In genomic region chr19:29563258-29563779, GRCm38 (mm10) we compare ENCODE assay signal across 8 mouse cellular contexts. TPM values are rescaled to one million over a fixed set of nuclear protein-coding genes. Genes with fewer than 3 reads are reported as not detected.
DNase-seq lines count a peak whose midpoint lies in the region; ATAC-seq lines count a peak whose summit lies in the region.

No protein-coding gene starts in this region.

- H3K4me3 ChIP-seq in embryonic facial prominence, embryonic 14.5 days (ENCODE audit: low read depth, low read length) = no peak overlapping the region
- no peak overlapping the region for H3K4me3 ChIP-seq in hindbrain, embryonic 13.5 days

- H3K4me1 ChIP-seq in embryonic facial prominence, embryonic 14.5 days (ENCODE audit: control insufficient read depth, insufficient read depth, low read length) = no peaks in the 10 kb centered on the region
- no peaks in the 10 kb centered on the region for H3K4me1 ChIP-seq in hindbrain, embryonic 13.5 days (replicated peaks)

- no peaks in the 10 kb centered on the region for H3K9me3 ChIP-seq in embryonic facial prominence, embryonic 14.5 days (ENCODE audit: control insufficient read depth, low read length)
- no peaks in the 10 kb centered on the region for H3K9me3 ChIP-seq in hindbrain, embryonic 13.5 days

- H3K4me2 ChIP-seq in embryonic facial prominence, embryonic 14.5 days (ENCODE audit: low read depth, low read length) = no peak overlapping the region
- H3K4me2 ChIP-seq in hindbrain, embryonic 13.5 days = no peak overlapping the region

- H3K27ac ChIP-seq in embryonic facial prominence, embryonic 14.5 days (replicated peaks; ENCODE audit: low read depth, low read length) = peak overlapping the region; percentile 33; the same call in 1 of the 2 replicates
- H3K27ac ChIP-seq in hindbrain, embryonic 13.5 days = no peak overlapping the region

- H3K9ac ChIP-seq in embryonic facial prominence, embryonic 14.5 days (ENCODE audit: low read depth, low read length) = no peak overlapping the region
- H3K9ac ChIP-seq in hindbrain, embryonic 13.5 days = no peak overlapping the region

- 55% methylated on average over 7 of the region's 7 CpGs for whole genome bisulfite sequencing in embryonic facial prominence, embryonic 14.5 days
- WGBS in hindbrain, embryonic 13.5 days = 64% methylated on average over 7 of the region's 7 CpGs

- no peaks in the 10 kb centered on the region for H3K27me3 ChIP-seq in embryonic facial prominence, embryonic 14.5 days (replicated peaks; ENCODE audit: control insufficient read depth, insufficient read depth, low read length)
- H3K27me3 ChIP-seq in hindbrain, embryonic 13.5 days = no peaks in the 10 kb centered on the region

- peak; percentile 57 for DNase-seq in gastrocnemius, adult 18-20 months (ENCODE audit: low spot score)
- DNase-seq in gastrocnemius, postnatal 25 days = no peak
- DNase-seq in adrenal gland, postnatal 4 days (ENCODE audit: low spot score in 2 of 2) = peak; percentile 12 to 13
- peak; percentile 74 for DNase-seq in embryonic facial prominence, embryonic 14.5 days (ENCODE audit: low spot score)
- DNase-seq in left cerebral cortex, adult 11 months (ENCODE audit: low spot score) = peak; percentile 18
- peak; percentile 61 for DNase-seq in mesoderm, embryonic 11.5 days (ENCODE audit: low read depth, low spot score)
- DNase-seq in spleen, adult 12 weeks (ENCODE audit: low spot score) = peak; percentile 8

- peaks cover 32% of the 10 kb centered on the region for H3K36me3 ChIP-seq in embryonic facial prominence, embryonic 14.5 days (ENCODE audit: control insufficient read depth, insufficient read depth, low read length)
- peaks cover 5% of the 10 kb centered on the region for H3K36me3 ChIP-seq in hindbrain, embryonic 13.5 days

- ATAC-seq in embryonic facial prominence, embryonic 14.5 days (ENCODE audit: low read depth) = peak; percentile 63; the same call in 1 of the 2 replicates
- ATAC-seq in hindbrain, embryonic 13.5 days (ENCODE audit: low FRiP score) = peak; percentile 43; the same call in 1 of the 2 replicates

RNA-seq across cellular contexts. Expression of gene Ric1, which starts 41.2 kb away (rescaled TPM):
- total RNA-seq in gastrocnemius, adult 18-20 months (2021) = 10 to 100 TPM; 25.6 to 28.0 TPM
- total RNA-seq in gastrocnemius, postnatal 25 days (2021) = 10 to 100 TPM; 22.5 to 23.8 TPM
- 10 to 100 TPM; 37.6 to 41.6 TPM for total RNA-seq in adrenal gland, postnatal 4 days (2021)
- polyA plus RNA-seq in embryonic facial prominence, embryonic 14.5 days (2014; fragmentation: Nextera tagmentation; extraction: Ambion mirVana) = 21.1 and 21.6 TPM in 2 replicates
- 14.6 and 14.9 TPM in 2 replicates for polyA plus RNA-seq in hindbrain, embryonic 13.5 days (2015; fragmentation: Nextera tagmentation; extraction: Ambion mirVana)
